Mouse (Mus musculus) gastrocnemius, adult 2 months (tissue): ENCODE results near the gene Lag3. TPM values are rescaled to one million over a fixed set of nuclear protein-coding genes. Genes with fewer than 3 reads are reported as not detected.
"Not testable (repeated sequence)": the region's sequence is repeated elsewhere in the genome, so short reads cannot be mapped to it uniquely, and the experiment has no call there.

Experiments used
- DNase-seq: peaks from one replicate; pipeline ENCODE4 v3.0.0; 2022
- H3K27ac ChIP-seq: fragments of 200-600 bp; 2 replicates; pipeline ENCODE4 v1.8.1; 2022; ENCODE audit warnings: mild to moderate bottlenecking
- H3K4me3 ChIP-seq: fragments of 200-600 bp; 2 replicates; pipeline ENCODE4 v1.8.1; 2022; ENCODE audit warnings: mild to moderate bottlenecking, moderate library complexity
- CTCF ChIP-seq: fragments of 200-600 bp; IDR thresholded peaks from 2 replicates; pipeline ENCODE4 v1.8.1; 2022; ENCODE audit warnings: antibody characterized with exemption, mild to moderate bottlenecking, moderate library complexity
- intact Hi-C: fragments of 180-260 bp; cut with DNase I; formaldehyde crosslinking; loops from one replicate; pipeline ENCODE4 v1.15.1; 2025
- total RNA-seq, 2 experiments: library from RNA; stranded (reverse); gene quantifications; 2 replicates each; pipeline ENCODE4 v1.2.3; 2021

The Lag3 gene
- total RNA-seq, 2 experiments from 2014 or later: 0.11 to 0.13 TPM

DNA sequence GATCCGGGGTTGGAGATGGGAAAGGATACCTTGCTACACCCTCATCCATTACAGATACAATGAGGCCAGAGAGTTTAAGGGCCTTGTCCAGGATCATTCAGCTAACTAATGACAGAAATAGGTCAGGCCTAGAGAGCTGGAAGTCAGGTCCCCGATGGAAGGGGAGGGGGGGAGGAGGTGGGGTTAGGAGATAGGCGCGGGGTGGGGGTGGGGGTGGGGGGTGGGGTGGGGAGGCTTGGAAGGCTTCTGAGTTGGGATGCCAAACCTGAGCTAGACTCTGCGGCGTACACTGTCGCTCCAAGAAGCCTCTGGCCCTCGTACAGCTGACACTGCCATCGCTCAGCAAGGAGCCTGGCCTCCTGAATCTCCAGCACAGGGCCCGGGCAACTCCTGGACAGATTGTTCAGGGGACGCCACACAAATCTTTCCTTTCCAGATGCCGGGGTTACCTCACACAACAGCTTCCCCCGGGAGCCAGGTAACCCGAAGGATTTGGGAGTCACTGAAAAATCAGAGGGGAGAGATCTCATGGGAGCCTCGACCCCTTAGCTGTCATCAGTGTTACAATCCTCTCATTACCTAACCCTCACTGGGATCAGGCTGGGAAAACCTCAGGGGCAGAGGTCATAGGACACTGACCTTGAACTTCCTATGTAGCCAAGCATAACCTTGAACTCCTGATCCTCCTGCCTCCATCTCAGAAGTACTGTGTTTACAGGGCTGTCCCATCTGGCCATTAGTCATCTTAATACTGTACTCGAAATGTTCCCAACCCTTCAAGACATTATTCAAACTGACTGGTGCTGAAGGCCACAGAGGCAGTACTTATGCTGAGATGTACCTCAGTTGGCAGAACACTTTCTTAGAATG is 6.3 kb downstream of the Lag3 start:
- Histone ChIP-seq H3K4me3 (peak overlapping the region; percentile 80), H3K27ac (peak overlapping the region; percentile 98)
- no peak for TF ChIP-seq CTCF
- intact Hi-C loops: loop anchor here (1.0 to 5.0 kb wide), 3 partner anchors 25 to 60 kb away; partner anchors contain the start of genes Cops7a and P3h3
- DNase-seq: no peak

DNA sequence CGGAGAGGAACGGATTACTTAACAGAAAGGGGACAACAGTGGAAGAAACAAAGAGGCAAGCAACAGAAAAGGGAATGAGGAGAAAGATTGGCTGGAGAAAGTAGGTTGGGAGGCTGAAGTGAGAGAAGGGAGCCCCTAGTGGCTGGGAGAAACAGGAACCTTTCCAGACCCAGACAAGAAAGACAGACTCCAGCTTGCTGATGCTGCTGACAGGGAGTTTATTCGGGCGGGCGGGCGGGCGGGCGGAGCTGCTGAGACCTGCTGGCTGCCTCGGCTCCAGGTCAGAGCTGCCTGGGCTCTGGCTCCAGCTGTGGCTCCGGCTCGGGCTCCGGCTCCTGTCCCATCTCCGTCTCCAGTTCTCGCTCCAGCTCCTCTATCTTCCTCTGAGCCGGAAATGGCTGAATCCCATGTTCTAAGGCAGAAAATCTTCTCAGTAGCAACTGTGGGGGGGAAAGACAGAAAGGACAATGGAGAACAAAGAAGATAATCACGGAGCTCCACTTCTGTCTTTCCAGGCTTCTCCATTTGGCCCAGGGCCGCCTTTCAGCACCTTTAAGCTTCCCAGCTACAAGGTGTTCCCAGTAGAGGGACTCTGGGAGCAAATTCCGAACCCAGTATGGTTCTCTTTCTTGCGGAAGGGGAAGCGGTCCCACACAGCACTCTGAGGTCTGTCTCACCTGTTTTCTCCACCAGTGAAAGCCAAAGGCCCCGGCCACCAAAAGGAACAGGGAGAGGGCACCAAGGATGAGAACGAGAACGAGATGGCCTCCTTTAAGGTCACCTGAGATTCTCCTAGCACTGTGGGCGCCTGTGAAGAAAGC is 7.1 kb downstream of the Lag3 start:
- H3K4me3 ChIP-seq: peak overlapping the region; percentile 80
- DNase-seq: peak; percentile 75
- peak; percentile 68 for TF ChIP-seq CTCF
- H3K27ac ChIP-seq: peak overlapping the region; percentile 98
- intact Hi-C loops: loop anchor here (1.0 to 5.0 kb wide), 3 partner anchors 26 to 61 kb away; partner anchors contain the start of genes Cops7a and P3h3

DNA sequence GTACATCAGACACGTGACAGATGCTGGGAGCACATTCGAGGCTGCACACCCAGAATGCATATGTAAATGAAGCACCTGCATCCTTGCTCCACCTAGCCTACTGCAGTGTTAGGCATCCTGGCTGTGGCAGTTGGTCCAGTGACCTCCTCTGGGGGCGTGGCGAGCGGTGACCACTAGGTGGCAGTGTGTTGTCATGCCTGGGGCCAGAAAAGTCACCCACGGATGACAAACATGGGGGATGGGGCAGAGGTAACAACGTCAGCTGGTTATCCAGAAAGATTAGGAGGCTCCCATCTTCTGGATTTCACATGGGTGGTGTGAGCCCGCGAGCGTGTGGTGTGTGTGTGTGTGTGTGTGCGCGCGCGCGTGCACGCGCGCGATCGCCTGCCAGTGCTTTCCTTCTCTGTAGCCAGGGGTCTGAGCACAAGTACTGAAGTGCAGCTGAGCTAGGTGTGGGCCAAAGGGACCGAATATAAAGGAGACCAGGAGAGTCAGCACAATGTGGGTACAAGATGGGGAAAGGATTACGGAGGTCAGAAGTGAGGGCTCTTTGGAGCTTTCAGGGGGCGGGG is 7.8 kb downstream of the Lag3 start:
- Histone ChIP-seq H3K4me3 (peak overlapping the region; percentile 80), H3K27ac (peak overlapping the region; percentile 98)
- DNase-seq: peak; percentile 96
- intact Hi-C loops: loop anchor here (1.0 to 5.0 kb wide), 5 partner anchors 27 to 181 kb away; partner anchors contain the start of genes Cops7a, P3h3 and Zfp384
- TF ChIP-seq CTCF: peak; percentile 98

GRCm38 (mm10) chr6:124901851-124902250 is 9.7 kb downstream of the Lag3 start:
- no peak for TF ChIP-seq CTCF
- Histone ChIP-seq H3K27ac (no peak overlapping the region), H3K4me3 (no peak overlapping the region)
- DNase-seq: no peak
- intact Hi-C loops: loop anchor here (2.0 to 5.0 kb wide), 2 partner anchors 45 to 183 kb away; partner anchors contain the start of gene P3h3

- Histone ChIP-seq H3K4me3 (no peak overlapping the region), H3K27ac (no peak overlapping the region)
- peak; percentile 35 for DNase-seq
- intact Hi-C loops: loop anchor here (5.0 kb wide), 1 partner anchor 44 kb away; the partner anchor contains the start of gene P3h3
- TF ChIP-seq CTCF: no peak
Observed at GRCm38 (mm10) chr6:124900801-124901480, 10.6 kb downstream of the Lag3 start.

DNA sequence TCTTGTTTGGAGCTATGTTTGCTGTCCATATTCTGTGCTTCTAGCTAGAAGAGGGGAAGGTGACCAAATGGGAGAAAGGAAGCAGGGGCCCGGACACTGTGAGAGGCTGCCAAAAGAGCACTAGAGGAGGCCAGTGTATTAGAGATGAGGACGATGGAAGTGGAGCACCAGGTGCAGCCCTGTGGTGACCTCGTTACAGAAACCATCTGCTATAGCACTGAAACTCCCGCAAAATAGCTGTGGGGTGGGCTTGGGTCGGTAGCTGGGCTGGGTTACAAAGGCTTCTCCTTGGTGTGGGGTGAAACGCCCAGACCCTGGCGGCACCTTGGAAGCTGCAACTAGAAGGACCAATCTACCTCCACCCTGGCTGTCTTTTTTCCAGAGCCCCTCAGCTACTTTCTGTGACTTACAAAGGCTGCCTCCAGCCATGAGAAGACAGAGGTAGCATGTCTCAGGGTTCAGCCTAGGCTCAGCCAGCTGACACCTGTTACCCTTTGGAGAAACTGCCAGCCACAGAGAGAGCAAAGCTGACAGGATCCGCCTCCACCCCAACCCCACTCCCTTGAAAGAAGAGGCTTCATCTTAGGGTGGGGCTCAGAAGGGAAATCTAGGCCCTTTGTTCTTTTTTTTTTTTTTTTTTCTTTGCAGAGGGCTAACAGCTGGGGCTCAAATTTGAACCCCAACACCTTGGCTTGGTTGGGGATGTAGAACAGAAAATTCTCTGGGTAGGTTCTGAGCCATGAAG is 11.3 kb downstream of the Lag3 start:
- TF ChIP-seq CTCF: no peak
- H3K27ac ChIP-seq: no peak overlapping the region
- intact Hi-C loops: loop anchor here (5.0 kb wide), 1 partner anchor 43 kb away; the partner anchor contains the start of gene P3h3
- no peak for DNase-seq
- no peak overlapping the region for H3K4me3 ChIP-seq

DNA sequence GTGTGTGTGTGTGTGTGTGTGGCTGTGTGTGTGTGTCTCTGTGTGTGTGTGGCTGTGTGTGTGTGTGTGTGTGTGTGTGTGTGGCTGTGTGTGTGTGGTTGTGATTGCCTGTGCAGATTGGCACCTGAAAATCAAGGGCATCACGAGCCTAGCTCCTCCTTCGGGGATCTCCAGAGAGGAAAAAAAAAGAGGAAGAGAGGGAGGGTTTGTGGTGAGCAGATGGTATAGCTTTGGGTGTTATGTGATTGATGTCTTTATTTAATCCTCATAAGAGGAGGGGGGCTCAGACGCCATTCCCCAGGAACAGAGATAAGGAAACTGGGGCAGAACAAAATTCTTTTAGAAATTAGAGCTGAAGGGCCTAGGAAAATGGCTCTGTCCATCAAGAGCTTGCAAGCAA is 13.1 kb downstream of the Lag3 start:
- no peak overlapping the region for H3K27ac ChIP-seq
- no peak for TF ChIP-seq CTCF
- H3K4me3 ChIP-seq: no peak overlapping the region
- intact Hi-C loops: no loop called here
- DNase-seq: no peak

DNA sequence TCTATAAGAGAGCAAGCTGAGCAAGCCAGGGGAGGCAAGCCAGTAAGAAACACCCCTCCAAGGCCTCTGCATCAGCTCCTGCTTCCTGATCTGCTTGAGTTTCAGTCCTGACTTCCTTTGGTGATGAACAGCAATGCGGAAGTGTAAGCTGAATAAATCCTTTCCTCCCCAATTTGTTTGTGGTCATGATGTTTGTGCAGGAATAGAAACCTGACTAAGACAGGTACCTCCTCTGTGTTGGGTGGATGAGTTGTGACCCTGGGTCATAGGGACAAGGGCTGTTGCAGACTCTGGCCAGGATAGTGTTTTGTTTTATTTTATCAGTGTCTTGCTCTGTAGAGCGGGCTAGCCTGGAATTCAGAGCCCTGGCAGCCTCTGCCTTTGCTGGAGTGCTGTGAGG is 17.4 kb downstream of the Lag3 start:
- H3K27ac ChIP-seq, DNase-seq, H3K4me3 ChIP-seq, intact Hi-C loops: not testable (repeated sequence)

GRCm38 (mm10) chr6:124890997-124891396 is 20.5 kb downstream of the Lag3 start:
- TF ChIP-seq CTCF: no peak
- DNase-seq: no peak
- intact Hi-C loops: no loop called here
- Histone ChIP-seq H3K4me3 (no peak overlapping the region), H3K27ac (no peak overlapping the region)

DNA sequence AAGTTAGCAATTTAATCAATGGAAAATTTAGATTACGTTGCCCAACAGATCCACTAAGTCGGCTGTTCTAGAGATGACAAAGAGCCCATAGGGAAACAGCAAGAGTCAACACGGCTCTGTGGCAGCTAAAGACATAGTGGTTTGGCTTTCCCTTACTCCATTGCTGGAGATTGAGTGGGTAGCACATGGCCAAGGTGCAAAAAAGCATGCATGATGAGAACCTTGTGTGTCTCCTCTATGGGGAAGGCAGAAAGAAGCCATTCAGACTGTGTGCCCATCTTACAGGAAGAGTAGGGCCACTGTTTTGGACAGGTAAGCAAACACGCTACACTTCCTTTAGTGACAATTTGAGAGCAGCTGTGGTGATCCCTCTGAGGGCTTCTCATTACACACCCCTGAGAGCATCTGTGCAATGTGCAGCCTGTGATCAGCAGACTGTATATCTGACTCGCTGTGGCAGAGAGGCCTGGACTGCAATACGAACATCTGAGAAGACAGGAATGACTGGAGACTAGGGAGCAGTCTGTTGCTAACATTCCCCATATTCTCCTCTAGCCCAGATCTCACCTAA is 22.9 kb downstream of the Lag3 start:
- no peak overlapping the region for H3K4me3 ChIP-seq
- no peak for TF ChIP-seq CTCF
- no peak for DNase-seq
- intact Hi-C loops: no loop called here
- no peak overlapping the region for H3K27ac ChIP-seq

DNA sequence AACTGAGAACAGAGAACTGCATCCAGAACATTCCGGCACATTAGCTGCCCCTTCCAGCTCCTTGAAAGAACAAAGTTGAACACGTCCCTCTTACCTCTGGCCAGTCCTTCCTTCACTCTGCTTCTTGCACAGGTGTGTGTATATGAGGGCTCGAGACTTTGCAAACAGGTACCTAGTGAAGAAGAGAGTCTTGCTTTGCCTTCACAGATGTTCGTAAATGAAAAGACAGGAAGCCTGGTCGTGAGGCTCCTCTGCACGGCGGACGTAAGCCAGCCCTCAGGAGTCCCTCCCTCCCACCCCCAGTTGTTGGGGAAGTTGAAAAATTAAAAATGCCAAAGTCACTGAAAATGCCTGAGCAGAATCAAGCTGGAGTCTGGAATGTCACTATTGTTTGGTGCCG is 23.5 kb downstream of the Lag3 start, which contains the start of gene Cd4:
Cd4 (minus strand) TSS at position 236 of the 400 bp plus-strand sequence.
- Histone ChIP-seq H3K27ac (no peak within 1 kb of the TSS), H3K4me3 (no peak within 1 kb of the TSS)
- intact Hi-C loops: no loop called here
- no peak for TF ChIP-seq CTCF
- DNase-seq: no peak
